Mouse (Mus musculus): ENCODE measurements around the gene Gm44790. TPM values are rescaled to one million over a fixed set of nuclear protein-coding genes. Genes with fewer than 3 reads are reported as not detected.
"Not testable (repeated sequence)": the region's sequence is repeated elsewhere in the genome, so short reads cannot be mapped to it uniquely, and the experiment has no call there.

Gm44790 gene
- 0.60 TPM in 1 of 2 replicates, not detected in the other for polyA plus RNA-seq (2015; fragmentation: Nextera tagmentation; extraction: Ambion mirVana)

DNA sequence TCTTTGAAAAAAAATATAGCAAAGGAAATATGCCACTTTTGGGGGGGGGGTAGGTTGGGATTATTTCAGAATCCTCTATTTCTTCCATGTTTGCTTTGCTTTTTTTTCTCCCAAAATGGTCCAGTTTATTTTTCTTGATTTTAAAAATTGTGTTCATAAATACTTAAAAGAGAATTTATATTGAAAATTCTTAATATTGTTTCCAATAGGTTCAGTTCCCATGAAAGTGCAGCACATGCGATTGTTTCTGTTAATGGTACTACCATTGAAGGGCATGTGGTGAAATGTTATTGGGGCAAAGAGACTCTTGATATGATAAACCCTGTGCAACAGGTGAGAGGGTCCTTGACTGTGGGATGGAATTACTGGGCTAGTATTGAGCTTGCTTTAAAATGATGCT is at the start of gene Gm44790:
Gene Gm44790 (plus strand): TSS at position 301 of the 400 bp plus-strand sequence.
- 97% methylated on average over 1 of the region's 1 CpGs for WGBS
- Histone ChIP-seq H3K27ac (replicated peaks) (no peak within 1 kb of the TSS), H3K4me3 (no peak within 1 kb of the TSS), H3K9ac (no peak within 1 kb of the TSS), H3K4me2 (no peak within 1 kb of the TSS), H3K27me3 (replicated peaks) (no peaks in the 10 kb centered on the region), H3K9me3 (no peaks in the 10 kb centered on the region), H3K36me3 (peaks cover 88% of the 10 kb centered on the region), H3K4me1 (no peaks in the 10 kb centered on the region)
- ATAC-seq (ENCODE audit: extremely low read depth, insufficient number of reproducible peaks, low FRiP score, low TSS enrichment): no peak

DNA sequence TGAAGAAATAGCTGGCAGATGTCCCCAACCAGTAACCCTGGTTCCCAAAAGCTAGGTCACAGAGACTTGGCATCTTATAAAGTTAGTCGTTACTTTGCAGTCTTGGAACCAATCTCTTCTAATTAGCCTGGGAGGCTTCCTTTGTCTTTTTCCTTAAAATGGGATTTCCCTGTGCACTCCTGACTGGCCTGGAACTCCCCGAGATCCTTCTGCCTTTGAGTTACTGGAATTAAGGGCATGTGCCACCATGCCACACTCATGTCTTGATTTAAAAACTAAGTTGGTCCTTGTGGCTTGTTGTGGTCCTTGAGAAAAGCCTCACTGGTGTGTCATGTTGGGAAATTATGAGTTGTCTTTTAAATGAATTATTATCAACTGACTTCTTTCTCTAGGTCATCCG is 48.1 kb upstream of the Gm44790 start:
- no peak for ATAC-seq (ENCODE audit: extremely low read depth, insufficient number of reproducible peaks, low FRiP score, low TSS enrichment)
- peaks cover 49% of the 10 kb centered on the region for H3K36me3 ChIP-seq
- 80% methylated on average over 3 of the region's 3 CpGs for WGBS

DNA sequence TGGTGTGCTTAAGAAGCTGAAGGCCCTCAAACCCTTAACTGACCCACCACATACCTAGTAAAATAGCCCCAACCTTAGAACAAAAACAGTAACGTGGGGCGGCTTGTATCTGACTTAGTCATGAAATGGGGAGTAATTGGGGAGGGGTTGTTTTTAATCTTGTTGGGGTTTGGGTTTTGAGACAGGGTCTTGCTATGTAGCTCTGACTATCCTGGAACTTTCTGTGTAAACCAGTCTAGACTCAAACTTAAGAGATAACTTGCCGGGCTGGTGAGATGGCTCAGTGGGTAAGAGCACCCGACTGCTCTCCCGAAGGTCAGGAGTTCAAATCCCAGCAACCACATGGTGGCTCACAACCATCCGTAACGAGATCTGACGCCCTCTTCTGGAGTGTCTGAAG is 46.3 kb upstream of the Gm44790 start:
- WGBS: 65% methylated on average over 8 of the region's 8 CpGs
- not testable (repeated sequence) for H3K4me2 ChIP-seq; H3K9me3 ChIP-seq; H3K4me3 ChIP-seq; H3K4me1 ChIP-seq; H3K27ac ChIP-seq (replicated peaks); ATAC-seq (ENCODE audit: extremely low read depth, insufficient number of reproducible peaks, low FRiP score, low TSS enrichment); H3K27me3 ChIP-seq (replicated peaks); H3K9ac ChIP-seq
- peaks cover 42% of the 10 kb centered on the region for H3K36me3 ChIP-seq

More for the DNA sequence above, 48.1 kb upstream of the Gm44790 start:
- no peak overlapping the region for H3K4me3 ChIP-seq
- H3K4me1 ChIP-seq: no peaks in the 10 kb centered on the region; the same call in 1 of the 2 replicates
- H3K4me2 ChIP-seq: no peak overlapping the region
- H3K27ac ChIP-seq (replicated peaks): no peak overlapping the region
- H3K9ac ChIP-seq: no peak overlapping the region
- H3K27me3 ChIP-seq (replicated peaks): no peaks in the 10 kb centered on the region
- H3K9me3 ChIP-seq: no peaks in the 10 kb centered on the region

DNA sequence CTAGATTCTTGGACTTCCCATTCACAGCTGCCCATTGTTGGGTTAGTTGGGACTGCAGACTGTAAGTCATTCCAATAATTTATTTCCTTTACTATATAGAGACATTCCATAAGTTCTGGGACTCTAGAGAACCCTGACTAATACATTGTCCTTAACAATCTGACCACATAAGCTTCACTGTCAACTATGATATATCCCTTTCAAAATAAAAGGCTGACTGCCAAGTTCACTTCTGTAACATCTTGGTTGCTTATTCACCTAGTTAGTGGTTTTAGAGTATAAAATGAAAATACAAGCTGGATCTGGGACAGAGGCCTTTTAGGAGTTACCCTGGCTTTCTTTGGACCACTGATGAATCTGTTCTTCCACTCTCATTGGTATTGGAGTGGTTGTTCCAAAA is 43.9 kb upstream of the Gm44790 start:
- Histone ChIP-seq H3K27me3 (replicated peaks) (no peaks in the 10 kb centered on the region), H3K9ac (no peak overlapping the region), H3K4me1 (no peaks in the 10 kb centered on the region), H3K27ac (replicated peaks) (no peak overlapping the region), H3K4me3 (no peak overlapping the region), H3K36me3 (peaks cover 39% of the 10 kb centered on the region), H3K4me2 (no peak overlapping the region), H3K9me3 (no peaks in the 10 kb centered on the region)
- ATAC-seq (ENCODE audit: extremely low read depth, insufficient number of reproducible peaks, low FRiP score, low TSS enrichment): no peak

DNA sequence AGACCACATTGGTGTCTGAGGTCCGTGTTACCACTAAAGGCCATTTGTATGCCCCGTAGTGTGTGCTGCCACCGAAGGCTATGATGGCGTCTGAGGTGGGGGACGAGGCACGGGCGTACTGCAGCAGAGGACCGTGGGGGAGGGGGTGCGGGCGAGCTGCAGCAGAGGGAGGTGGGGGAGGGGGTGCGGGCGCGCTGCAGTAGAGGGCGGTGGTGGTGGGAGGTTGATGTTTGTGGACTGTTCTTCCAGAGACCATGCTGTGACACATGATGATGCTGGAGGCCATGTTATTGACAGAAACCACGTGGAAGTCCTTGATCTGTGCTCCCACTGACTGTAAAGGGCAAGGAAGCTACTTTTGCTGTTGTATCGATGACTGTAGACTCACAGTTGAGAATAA is 43.1 kb upstream of the Gm44790 start:
- ATAC-seq (ENCODE audit: extremely low read depth, insufficient number of reproducible peaks, low FRiP score, low TSS enrichment): no peak
- WGBS: 38% methylated on average over 16 of the region's 16 CpGs

DNA sequence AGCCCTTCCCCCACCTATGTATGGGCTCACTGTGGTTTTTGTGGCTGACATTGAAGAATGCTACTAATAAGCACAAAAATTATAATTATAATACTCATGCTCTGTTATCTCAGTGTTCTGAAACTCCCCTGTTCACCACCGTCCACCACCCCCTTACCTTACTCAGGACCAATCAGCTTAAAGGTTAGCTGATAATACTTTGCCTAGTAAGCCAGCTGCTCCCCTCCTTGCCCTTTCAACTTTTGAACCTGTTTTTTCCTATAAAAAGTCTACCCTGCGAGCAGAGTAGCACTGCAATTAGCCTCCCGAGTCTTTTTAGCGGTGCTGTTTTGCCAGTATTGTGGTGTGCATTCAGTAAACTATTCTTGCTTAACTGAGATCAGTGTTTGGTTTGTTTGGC is 41.8 kb upstream of the Gm44790 start:
- Histone ChIP-seq H3K4me1 (no peaks in the 10 kb centered on the region), H3K4me3 (no peak overlapping the region), H3K27me3 (replicated peaks) (no peaks in the 10 kb centered on the region), H3K4me2 (no peak overlapping the region), H3K36me3 (peaks cover 39% of the 10 kb centered on the region), H3K9ac (no peak overlapping the region), H3K9me3 (no peaks in the 10 kb centered on the region), H3K27ac (replicated peaks) (no peak overlapping the region)
- no peak for ATAC-seq (ENCODE audit: extremely low read depth, insufficient number of reproducible peaks, low FRiP score, low TSS enrichment)
- WGBS: 47% methylated on average over 4 of the region's 4 CpGs

More for the DNA sequence above, 43.1 kb upstream of the Gm44790 start:
- H3K9ac ChIP-seq: no peak overlapping the region
- H3K27ac ChIP-seq (replicated peaks): no peak overlapping the region
- H3K36me3 ChIP-seq: peaks cover 39% of the 10 kb centered on the region
- no peak overlapping the region for H3K4me2 ChIP-seq
- H3K9me3 ChIP-seq: no peaks in the 10 kb centered on the region
- H3K4me3 ChIP-seq: no peak overlapping the region
- H3K27me3 ChIP-seq (replicated peaks): no peaks in the 10 kb centered on the region
- H3K4me1 ChIP-seq: no peaks in the 10 kb centered on the region

DNA sequence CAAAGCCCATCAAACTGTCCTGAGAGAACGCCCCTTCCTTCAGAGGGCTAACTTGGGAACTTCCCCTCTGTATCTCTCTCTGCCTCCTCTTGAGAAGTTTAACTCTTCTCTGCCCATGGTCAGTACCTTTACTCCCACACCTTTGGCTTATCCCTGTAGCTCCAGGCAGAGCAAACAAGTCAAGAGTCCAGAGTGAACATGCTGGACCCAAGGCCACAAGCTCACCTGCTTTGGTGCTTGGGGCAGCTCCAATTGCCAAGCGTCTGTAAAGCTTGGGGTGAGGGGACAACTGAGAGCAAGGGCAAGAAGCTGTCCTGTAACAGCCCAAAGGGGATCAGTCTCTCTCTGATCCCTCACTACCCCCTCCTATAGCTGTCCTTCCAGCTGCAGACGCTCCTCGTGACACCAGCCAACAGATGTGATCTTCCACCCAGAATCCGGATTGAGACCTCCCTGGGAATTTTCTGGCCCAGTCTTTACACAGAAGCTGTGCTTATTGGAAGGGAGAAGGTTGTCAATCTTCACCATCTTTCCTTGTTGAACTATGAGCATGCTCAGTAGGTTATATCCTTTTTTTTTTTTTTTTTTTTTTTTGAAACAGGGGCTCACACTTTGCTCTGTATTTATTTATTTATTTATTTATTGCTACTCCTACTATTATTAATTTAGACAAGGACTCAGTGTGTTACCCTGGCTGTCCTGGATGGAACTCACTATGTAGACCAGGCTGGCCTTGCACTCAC is 40.9 kb upstream of the Gm44790 start:
- 65% methylated on average over 5 of the region's 5 CpGs for WGBS
- Histone ChIP-seq H3K27me3 (replicated peaks) (no peaks in the 10 kb centered on the region), H3K9ac (no peak overlapping the region), H3K4me2 (no peak overlapping the region), H3K27ac (replicated peaks) (no peak overlapping the region), H3K4me1 (no peaks in the 10 kb centered on the region), H3K36me3 (peaks cover 44% of the 10 kb centered on the region), H3K4me3 (no peak overlapping the region), H3K9me3 (no peaks in the 10 kb centered on the region)
- ATAC-seq (ENCODE audit: extremely low read depth, insufficient number of reproducible peaks, low FRiP score, low TSS enrichment): no peak

DNA sequence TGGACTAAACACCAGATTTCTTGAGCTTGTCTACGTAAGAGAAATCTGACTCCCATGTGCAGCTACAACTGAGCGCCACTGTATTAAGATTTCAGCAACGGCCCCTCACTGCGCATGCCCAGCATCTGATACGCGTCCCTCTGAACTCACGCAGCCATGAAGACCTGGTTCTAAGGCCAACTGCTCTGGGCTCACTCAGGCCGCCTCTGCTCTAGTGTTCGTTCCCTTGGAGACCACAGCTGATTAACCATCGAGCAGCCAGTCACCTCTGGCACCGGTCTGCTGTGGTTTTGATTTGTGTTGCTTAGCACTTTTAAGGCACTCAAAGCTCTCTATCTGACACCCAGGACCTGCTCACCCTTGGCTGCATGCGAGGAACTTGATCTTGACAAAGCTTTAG is 39.1 kb upstream of the Gm44790 start:
- Histone ChIP-seq H3K4me1 (no peaks in the 10 kb centered on the region), H3K9me3 (no peaks in the 10 kb centered on the region), H3K4me2 (no peak overlapping the region), H3K27me3 (replicated peaks) (no peaks in the 10 kb centered on the region), H3K4me3 (no peak overlapping the region), H3K9ac (no peak overlapping the region), H3K36me3 (peaks cover 62% of the 10 kb centered on the region), H3K27ac (replicated peaks) (no peak overlapping the region)
- ATAC-seq (ENCODE audit: extremely low read depth, insufficient number of reproducible peaks, low FRiP score, low TSS enrichment): no peak
- 76% methylated on average over 12 of the region's 12 CpGs for WGBS

DNA sequence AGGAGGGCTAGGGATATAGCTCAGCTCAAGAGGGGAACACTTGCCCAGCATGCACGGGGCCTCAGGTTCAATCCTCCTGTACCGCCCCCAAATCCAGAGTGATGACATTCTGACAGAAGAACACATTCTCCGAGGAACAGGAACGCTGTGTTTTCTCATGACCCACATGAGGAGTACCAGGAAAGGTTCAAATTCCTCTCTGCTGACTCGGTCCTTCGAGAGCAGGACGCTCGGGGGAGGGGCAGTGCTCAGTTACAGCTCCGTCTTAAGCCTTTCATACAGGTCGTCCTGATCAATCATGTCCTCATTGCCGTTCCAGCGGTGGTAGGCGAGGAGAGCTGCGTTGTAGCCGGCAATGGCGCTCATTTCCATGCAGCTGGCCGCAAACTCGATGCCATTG is 38.0 kb upstream of the Gm44790 start:
- Histone ChIP-seq H3K9me3 (no peaks in the 10 kb centered on the region), H3K4me2 (no peak overlapping the region), H3K4me3 (no peak overlapping the region), H3K4me1 (no peaks in the 10 kb centered on the region), H3K9ac (no peak overlapping the region), H3K36me3 (peaks cover 70% of the 10 kb centered on the region), H3K27me3 (replicated peaks) (no peaks in the 10 kb centered on the region), H3K27ac (replicated peaks) (no peak overlapping the region)
- 63% methylated on average over 18 of the region's 18 CpGs for WGBS
- no peak for ATAC-seq (ENCODE audit: extremely low read depth, insufficient number of reproducible peaks, low FRiP score, low TSS enrichment)

DNA sequence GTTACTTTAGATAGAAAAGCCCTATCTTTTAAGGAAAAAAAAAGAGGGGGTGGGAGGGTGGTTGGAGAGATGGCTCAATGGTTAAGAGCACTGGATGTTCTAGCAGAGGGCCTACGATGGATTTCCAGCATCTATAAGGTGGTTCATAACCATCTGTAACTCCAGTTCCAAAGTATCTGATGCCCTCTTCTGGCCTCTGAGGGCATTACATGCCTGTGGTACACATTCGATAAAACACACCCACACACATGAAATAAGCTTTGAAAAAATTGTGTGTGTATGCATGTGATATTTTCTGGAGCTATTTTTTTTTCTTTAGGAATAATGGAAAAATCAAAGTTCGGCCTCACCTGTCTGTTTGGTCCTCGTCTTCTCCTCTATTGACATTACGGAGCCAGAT is 35.1 kb upstream of the Gm44790 start:
- H3K9me3 ChIP-seq: no peaks in the 10 kb centered on the region
- WGBS: 93% methylated on average over 5 of the region's 5 CpGs
- H3K27me3 ChIP-seq (replicated peaks): no peaks in the 10 kb centered on the region
- ATAC-seq (ENCODE audit: extremely low read depth, insufficient number of reproducible peaks, low FRiP score, low TSS enrichment): no peak
- no peak overlapping the region for H3K9ac ChIP-seq
- no peak overlapping the region for H3K4me2 ChIP-seq
- H3K4me3 ChIP-seq: no peak overlapping the region
- peaks cover 76% of the 10 kb centered on the region for H3K36me3 ChIP-seq
- no peak overlapping the region for H3K27ac ChIP-seq (replicated peaks)
- peaks cover 21% of the 10 kb centered on the region for H3K4me1 ChIP-seq

DNA sequence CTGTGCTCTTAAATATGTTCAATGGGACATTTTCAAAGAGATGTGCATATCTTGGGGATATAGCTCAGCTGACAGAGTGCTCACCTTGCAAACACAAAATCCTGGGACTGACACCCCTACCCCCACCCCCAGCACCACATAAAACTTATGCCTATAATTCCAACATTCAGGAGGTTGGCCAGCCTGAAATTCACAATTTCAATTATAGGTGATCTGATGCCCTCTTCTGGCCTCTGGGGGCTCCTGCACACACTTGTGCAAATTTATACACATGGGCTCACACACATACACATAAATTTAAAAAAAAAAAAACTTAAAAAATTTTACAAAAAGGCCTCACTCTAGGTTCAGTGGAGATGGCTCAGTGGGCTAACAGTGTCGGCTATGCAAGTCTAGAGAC is 33.3 kb upstream of the Gm44790 start:
- Histone ChIP-seq H3K27me3 (replicated peaks) (no peaks in the 10 kb centered on the region), H3K27ac (replicated peaks) (no peak overlapping the region), H3K4me1 (peaks cover 29% of the 10 kb centered on the region), H3K9ac (no peak overlapping the region), H3K9me3 (no peaks in the 10 kb centered on the region), H3K36me3 (peaks cover 60% of the 10 kb centered on the region), H3K4me3 (no peak overlapping the region), H3K4me2 (no peak overlapping the region)
- ATAC-seq (ENCODE audit: extremely low read depth, insufficient number of reproducible peaks, low FRiP score, low TSS enrichment): no peak
- WGBS: 90% methylated on average over 1 of the region's 1 CpGs

DNA sequence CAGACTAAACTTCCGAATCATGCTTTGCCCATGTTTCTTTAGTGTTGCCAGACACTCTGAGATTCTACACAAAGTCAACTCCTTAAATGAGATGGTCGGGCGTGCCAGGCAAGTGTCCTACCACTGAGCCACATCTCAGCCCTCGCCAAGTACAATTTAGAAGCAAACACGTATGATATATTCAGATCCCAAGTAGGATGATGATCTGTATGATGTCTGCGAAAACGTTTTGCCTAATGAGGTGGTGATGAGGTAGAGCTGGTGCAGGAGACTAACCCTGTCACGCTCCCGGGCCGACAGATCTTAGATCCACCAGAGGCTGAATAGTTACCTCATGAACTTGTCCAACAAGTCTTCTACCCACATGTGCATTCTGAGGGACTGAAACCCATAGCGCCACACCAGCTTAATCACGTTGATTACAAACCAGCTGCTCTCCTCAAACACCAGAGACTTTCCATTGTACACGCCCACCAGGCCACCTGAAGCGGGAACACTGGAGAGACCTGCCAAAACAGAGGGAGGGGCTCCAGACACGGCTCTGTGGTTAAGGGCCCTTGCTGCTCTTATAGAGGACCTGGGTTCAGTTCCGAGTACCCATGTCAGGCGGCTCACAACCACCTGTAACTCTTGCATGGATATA is 32.3 kb upstream of the Gm44790 start:
- no peaks in the 10 kb centered on the region for H3K9me3 ChIP-seq
- peaks cover 3% of the 10 kb centered on the region; the same call in 1 of the 2 replicates for H3K27me3 ChIP-seq (replicated peaks)
- no peak overlapping the region for H3K27ac ChIP-seq (replicated peaks)
- WGBS: 82% methylated on average over 17 of the region's 17 CpGs
- H3K9ac ChIP-seq: 0 out of 2 replicates have a peak overlapping the region, but pooled peaks have one; percentile 93
- no peak overlapping the region for H3K4me3 ChIP-seq
- no peak for ATAC-seq (ENCODE audit: extremely low read depth, insufficient number of reproducible peaks, low FRiP score, low TSS enrichment)
- peaks cover 50% of the 10 kb centered on the region for H3K36me3 ChIP-seq
- peaks cover 29% of the 10 kb centered on the region for H3K4me1 ChIP-seq
- no peak overlapping the region for H3K4me2 ChIP-seq

Measured in heart, embryonic 13.5 days (tissue).